Mouse (Mus musculus) kidney, postnatal 25 days (tissue): ENCODE measurements around the gene Plcb4.

Experiments used
- DNase-seq, 2 experiments: peaks; one replicate each; pipeline ENCODE4 v3.0.0; 2021; ENCODE audit warnings: mixed read lengths in 2 of 2

The Plcb4 gene

DNA sequence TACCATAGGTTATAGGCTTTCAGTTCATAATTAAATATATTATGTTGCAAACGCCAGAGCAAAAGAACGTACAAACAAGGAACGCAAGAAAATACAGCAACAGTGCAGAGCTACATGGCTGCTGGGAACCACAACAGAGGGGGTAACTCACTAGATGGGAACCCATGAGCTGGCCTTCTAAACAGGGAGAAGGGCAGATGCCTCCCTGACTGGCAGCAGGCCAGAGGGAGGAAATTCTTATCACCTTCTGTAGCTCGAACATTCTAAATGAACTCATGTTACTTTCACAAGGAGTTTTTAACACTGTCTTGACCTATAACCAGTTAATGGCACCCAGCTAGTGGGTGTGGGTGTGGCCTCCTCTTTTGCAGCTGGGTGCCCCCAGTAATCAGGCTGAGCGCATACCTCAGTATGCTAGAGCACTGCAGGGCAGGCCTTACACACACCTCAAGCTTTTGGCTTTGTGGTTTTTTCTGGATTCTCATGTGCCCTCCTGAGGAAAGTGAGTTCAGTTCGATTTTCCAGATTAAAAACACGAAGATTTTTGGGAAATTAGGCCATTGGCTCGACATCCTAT lies 102.5 kb downstream of the Plcb4 start:
- DNase-seq, result no peak

DNA sequence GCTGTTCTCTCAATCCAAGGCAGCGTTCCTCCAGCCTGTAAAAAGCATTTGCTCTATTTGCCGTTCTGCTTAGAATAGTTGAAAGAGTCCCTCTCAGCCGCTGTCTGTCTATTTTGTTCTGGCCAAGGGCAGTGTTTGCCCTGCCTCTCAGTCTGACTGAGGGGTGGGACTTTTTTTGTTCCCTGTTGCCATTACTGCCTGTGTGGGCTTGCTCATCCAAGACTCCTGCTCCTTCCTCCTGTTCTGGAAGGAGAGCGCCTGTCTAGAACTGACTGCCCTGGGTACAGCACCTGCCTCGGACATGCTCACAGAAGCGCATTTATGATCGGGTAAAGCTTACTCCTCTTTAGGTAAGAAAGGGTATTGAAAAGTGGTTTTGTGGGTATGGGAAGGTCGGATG lies 105.9 kb downstream of the Plcb4 start:
- no peak for DNase-seq

DNA sequence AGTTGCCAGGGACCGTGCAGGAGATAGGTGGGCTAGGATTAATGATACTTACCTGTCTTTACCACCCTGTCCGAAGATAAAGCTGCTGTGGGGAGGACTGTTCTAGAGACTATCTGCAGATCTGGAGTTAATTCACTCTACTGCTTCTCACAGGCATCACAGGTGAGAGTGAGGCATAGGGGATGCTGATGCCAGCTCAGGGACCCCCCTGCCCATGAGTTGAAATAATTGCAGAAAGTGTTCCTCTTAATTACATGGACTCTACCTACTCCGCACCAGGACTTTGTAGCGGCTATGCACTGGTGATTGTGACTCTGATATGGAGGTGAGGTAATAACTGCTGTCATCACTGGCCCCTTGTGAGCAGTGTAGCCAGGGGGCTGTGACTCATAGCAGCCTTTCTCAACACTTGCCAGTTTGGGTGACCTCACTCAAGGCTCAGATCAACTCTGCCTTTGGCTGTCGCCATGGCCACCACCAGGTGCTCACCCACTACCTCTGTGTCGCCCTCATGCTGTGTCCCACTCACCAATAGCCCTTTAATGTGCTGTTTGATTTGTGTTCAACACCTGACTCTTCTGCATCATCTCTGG lies 107.8 kb downstream of the Plcb4 start:
- no peak for DNase-seq

DNA sequence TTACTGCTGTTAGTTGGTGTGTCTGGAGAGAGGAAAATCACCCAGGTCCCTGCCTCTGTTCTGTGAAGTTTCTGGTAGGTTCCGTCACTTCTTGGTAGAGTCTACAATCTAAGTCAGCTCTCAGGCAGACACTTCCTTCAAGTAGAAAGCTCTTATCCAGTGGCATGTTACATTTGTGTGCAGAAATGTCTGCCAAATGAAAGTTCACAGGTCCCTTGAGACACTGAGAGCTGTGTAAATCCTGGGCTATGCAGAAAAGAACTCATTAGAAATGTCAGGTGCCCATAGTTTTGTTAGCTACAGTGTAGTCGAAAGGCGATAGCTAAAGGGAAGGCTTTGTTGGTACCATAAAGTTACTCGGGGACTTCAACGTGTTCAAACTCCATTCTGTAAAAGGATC lies 108.7 kb downstream of the Plcb4 start:
- no peak for DNase-seq

DNA sequence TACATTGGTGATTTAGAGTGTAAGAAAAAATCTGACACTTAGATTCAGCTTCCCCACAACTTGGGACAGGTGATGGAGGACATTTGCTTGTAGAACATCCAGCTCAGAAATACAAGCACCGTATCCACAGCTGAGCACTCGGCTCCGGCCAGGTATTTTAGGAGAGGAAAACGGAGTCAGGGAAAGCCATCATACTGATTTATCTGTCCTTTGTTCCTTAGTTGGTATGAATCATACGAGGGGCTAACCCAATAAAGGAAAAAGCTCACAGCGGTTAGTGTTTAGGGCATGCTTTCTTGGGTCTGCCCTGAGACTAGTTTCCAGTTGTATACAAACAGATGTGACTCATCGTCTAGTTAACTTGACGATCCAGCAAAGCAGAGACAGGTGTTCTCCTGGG lies 110.9 kb downstream of the Plcb4 start:
- DNase-seq, result no peak

DNA sequence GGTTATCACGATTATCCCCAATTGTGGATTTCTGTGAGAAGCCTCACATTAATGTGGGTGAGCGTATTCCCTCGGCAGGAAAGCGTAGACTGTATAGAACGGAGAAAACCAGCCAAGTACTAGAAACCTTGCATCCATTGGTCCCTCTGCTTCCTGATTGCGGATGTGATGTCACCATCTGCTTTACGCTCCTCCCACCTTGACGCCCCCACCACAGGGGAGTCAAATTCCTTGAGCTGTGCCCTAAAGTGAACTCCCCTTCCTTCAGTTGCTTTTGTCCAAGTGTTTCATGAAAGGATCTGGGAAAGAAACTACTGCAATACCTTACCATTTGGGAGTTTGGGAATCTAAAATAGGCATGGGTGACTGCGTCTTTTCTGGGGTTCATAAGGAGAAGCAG lies 111.4 kb downstream of the Plcb4 start:
- no peak for DNase-seq

DNA sequence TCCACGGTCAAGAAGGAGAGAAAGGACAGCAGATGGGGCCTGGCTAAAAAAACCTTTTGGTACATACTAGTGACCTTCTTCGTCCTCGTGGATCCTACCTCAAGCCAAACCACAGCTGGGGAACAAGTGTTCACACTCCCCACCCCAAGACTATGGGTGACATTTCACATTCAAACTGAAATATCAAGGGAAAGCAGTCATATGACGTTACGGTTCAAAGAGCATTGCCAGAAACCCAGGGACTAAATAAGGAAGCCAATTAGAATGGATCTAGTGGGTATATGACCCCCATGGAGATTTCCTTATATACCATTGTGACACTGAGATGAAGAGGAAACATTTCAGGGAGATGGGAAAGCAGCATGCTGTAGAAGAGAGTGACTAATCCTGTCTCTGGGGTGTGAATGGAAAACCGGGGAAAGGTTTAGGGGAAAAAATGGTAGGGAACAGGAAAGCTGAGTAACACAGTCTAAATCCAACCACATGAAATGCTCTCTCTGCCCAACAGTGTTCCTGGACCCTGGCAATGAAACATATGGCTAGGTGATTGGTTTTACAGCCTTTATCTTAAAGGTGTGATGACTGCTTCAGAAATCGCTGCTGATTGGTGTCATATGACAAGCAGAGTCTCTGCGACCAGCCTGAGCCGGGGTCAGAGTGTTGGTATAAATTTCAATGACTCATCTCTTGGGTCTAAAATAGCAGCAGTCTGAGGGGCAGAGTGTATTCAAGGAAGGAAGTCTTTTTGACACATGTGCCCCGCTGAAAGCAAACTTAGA lies 114.6 kb downstream of the Plcb4 start:
- no peak for DNase-seq

DNA sequence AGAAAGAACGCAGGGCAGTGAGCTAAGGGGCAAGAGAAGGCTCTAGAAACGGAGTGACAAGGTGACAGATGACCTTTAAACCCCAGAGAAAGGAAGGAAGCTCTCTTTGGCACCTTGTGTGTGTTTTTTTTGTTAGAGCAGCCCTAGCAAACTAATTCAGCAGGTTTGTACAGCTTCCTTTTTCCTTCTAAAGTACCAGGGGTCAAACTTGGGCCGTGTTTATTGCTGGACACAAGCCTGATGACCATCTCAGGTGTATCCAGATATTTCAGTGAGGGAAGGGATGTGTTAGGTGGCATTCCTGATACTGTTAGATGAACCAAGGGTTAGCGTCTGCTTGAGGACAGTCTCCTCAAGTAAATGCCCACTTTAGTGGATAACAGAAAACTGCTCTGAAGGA lies 116.2 kb downstream of the Plcb4 start:
- no peak for DNase-seq

DNA sequence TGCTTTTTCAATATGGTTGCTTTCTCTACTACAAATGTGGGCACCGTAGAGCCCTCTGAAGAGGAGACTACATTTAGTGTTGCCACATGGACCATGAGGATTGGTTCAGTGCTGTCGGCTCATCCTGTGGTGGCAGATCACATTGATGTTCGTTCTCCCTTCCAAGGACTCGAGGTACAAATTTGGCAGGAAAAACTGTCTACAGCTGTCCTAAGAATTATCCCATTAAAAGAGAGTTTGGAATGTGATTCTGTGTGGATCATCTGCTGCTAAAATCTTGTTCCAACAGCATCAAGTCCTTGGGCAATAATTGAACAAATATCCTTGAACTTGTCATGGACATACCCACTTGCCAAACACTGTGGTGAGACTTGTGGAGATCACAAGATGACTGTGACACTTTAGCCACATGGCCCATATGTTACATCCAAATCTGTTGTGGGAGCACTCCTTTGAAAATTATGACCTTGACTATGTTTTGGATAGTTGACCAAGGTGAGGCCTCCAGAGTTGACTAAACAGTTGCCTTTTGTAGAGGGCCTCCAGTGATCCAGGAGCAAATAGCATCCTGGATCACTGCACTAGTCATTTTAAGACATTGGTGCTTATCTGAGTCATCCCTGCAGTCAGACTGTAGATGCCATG lies 117.4 kb downstream of the Plcb4 start:
- no peak for DNase-seq

DNA sequence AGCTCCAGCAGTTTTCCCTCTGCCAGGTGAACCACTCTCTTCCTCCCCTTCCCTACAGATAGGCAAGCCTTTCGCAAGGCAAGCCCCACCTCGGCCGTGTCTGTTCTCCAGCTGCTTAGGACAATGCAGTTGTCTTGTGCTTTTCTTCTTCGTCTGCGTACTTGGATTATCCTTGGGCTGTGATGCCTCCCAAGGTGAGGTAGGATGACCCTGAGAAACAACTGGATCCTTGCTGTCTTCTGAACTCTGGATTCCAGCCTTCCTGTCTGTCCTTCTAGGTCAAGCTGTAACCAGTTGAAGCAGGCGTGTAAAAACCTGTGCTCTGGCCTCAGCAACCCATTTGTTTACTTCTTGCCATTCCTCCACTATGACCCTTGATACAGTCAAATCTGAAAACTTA lies 122.6 kb downstream of the Plcb4 start:
- DNase-seq, result no peak

DNA sequence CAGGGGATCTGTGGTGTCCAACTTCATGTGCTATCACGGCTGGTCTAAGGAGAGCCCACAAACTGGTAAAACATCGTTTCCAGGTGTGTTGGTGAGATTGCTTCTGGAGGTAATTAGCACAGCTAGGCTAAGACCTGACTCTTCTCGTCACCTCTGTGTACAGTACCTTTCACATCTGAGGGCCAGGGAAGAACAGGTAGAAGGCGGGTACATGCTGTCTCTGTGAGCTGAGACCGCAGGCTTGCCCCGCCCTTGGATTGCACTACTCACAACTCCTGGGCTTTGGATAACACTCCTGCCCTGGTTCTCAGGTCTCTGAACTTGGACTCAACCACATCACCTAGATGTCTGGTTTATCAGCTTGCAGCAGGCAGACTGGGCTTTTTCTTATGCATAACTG lies 128.6 kb downstream of the Plcb4 start:
- DNase-seq, result no peak

DNA sequence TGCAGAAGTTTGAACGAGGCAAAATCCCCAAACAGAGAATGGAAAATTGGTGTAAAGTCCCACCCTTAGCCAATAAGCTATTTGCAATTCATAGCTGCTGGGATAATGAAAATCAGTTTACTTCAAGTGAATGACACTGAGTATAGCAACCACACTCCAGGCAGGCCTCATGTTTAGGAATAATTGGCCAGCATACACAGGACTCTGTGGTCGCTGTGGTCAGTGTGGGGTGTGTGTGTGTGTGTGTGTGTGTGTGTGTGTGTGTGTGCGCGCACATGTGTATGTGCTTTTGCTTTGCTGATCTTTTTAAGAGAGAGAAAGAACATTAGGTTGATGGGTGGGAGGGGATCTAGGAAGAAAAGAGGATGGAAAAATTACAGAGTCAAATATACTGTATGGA lies 134.1 kb downstream of the Plcb4 start:
- no peak for DNase-seq

DNA sequence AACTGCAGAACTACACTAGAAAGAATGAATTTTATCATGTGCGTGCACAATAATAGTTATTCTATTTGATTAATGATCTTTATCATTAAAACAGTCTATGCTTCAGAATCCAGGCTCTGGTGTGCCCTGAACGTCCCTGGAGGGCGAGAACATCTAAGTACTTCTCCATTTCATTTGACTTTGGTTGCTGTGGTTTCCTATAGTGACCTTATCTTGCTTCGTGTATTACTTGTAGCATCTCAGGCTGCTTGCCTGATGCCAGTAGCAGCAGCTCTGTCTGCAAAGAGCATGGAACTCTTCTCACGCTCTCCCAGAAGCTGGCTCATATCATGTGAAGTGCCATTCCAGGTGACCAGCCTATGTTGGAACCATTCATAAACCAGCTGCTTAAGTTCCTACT lies 137.9 kb downstream of the Plcb4 start:
- no peak for DNase-seq

DNA sequence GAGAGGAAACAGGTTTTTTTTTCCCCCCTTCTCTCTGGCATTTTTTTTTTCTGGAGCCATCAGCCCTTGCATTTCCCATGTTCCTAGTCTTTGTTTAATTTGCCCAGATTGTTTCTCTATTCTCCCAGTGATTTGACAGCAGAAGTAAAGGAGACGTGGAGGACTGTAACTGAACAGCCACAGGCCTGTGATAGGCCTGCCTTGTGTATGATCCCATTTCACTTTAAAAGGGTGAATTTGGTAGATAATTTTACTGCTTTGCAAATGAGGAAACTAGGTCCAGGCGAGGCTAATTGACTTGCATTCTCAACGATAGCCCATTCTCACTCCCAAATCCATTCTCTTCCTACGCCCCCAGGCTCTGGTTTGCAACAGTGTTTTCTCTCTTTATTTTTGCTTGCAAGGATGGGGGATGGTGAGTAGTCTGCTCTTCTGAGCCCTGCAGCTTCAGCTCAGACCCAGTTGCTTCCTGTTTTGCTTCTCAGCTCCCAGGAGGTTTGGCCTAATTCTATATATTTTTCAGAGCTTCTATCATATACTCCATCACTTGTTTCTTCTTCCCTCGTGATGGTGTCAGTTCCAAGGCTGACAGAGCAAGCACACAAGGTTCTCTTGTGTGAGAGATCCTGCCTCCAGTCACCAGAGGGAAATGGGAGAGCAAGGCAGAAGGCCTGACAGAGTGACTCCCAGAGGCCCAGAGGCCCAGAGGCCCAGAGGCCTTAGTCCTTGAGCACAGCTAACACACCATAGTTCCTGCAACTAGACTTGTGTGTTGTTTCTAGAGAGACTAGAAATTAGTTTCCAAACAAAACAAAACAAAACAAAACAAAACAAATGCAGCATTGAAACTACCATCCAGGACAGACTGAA lies 139.1 kb downstream of the Plcb4 start:
- DNase-seq, result no peak

DNA sequence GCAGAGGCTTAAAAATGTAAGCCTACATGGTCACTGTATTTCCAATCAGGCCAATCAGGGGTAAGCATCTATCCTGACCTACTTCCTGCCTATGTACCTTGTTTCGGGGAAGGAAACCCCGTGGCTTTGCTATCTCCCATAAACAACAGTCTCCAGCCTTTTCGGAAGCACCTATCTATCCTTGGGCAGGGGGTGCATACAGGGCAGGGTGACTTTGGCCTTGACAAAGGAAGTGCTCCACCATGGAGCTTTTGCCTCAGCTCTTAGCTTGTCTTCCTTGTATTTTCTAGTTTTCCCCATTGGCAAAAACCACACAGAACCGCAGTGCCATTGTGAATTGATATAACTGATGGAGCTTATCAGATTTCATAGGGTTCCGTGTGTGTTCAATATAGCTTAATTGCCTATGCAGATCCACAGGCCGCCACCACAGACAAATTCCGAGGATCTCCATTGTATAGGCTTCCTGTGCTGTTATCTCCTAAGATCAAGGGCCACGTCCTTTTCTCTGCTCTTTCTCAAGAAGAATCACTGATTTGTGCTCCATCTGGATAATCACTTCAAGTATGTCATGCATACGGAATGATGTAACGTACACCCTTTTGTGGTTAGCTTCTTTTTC lies 140.4 kb downstream of the Plcb4 start:
- no peak for DNase-seq

DNA sequence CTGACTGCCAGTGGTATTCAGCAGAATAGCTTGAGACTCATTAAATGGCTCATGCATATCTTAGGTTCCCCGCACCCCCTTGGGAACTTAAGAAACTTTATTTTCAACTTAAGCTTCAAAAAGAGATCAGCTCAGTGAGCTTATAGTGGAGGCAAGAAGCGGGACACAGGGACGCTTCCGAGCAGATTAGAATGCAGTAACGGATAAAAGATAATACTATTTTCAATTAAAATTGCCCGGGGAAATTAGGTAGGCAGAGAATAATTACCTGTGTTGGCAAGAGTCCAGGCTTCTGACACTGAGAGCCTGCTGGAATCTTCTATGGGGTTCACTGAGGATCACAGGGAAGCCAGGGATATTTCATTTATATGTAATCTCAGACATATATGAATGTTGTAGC lies 141.6 kb downstream of the Plcb4 start:
- DNase-seq, result no peak

DNA sequence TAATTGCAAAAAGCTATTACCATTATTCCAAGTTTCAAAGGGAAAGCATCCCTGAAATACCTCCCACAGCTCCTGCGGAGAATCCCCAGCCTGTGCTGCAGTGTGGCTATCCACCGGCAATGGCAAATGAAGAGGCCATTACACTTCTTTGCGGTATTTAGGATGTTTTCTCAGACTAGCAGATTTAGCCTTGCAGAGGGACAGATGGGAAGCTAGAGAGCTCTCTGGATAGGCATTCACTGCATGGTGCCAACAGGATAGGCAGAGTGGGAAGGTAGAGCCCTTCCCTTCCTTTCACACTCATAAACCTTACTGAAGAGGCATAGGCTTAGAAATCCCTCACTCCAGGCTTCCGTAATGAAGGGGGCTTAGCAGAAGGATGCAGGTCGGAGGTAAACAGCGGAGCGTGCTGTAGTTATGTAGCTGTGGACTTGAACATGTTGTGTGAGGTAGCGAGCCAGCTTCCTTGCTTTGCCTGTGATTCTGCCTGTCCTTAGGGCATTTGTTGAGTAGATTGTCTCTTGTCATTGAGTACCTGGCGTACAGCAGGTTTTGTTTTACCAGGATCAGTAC lies 144.2 kb downstream of the Plcb4 start:
- no peak for DNase-seq

DNA sequence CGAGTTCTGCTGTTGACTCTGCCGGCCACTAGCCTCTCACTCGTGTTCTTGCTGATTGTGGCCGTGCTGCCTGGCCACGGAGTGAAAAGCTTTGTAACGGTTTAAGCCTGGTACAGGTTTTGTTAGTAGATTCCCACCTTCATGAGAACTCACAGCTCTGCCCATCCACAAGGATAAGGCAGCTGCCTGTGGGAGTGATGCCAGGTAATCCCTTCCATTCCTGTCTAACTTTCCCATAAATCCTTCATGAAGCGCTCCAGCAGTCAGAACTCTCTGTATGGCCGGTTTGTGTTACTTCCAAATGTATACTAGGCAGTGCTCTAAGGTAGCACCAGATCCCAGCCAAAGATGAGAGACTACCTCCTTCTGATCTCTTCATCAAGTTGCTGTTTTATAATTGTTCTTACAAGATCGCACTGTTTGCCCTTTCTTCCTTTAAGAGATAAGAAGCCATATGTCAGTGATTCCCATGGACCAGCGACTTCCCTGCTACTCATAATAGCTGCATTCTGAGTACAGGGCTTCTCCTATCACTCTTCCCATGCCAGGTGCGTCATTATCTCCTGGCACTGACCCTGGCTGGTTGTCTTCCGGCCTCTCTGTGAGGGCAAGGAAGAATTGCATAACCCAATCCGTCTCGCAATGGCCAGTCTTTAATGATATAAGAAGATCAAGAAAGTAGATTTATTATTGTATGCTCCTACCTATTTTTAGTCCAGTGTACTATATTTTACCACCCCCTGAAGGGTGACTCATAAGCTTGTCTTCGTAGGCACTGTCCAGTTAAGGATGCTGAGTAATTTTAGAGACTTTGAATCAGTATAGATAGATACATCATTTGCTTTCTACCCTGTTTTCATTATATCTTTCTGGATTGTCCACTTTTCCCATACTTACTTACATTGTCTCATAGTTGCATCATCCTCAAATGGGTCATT lies 147.2 kb downstream of the Plcb4 start:
- DNase-seq, result no peak

DNA sequence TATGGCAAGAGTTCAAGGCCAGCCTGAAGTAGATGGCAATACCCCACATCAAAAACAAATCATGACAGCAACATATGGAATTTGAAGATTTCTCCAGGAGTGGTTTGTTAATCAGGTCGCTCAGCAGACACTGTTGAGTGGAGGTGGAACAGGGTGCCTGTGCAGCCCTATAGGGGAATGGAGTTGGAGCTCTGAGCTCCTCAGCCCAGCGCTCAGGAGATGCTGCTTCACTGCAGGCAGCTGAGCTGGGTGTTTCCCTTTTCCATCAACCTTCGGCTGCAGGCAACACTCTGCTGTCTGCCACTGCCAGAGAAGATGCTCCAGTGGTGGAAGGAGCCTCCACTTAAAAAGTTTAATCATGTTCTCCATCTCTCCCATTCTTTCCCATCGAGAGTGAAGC lies 149.5 kb downstream of the Plcb4 start:
- DNase-seq, result no peak

DNA sequence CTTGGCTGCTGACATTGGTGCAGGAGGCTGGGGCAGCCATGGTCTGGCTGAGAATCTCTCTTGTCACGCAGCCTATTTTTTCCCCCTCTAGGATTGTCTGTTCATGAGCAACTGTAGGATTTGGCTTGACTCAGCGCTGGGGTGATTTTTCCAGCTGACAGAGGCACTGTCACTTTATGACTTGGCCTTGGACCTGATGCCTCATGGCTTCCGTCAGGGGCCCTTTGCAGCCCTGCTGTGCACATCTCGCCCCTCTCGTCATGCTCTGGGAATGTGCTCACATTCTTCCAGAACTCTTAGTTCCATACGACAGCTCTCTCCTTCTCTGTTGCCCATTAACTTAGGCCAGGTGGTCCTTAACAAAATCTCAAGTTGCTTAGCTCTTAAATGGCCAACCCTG lies 152.0 kb downstream of the Plcb4 start:
- peak in 1 of 2 experiments; percentile 48 for DNase-seq
